Mouse (Mus musculus) cerebellum, postnatal 14 days (tissue): ENCODE data around the gene Gm20518.

Experiments used
- DNase-seq, 2 experiments: peaks; one replicate each; pipeline ENCODE4 v3.0.0; 2021; ENCODE audit warnings: mixed read lengths in 2 of 2

Gm20518 gene

GRCm38 (mm10) chr16:17804449-17804912, 87.0 kb downstream of the Gm20518 start:
- no peak for DNase-seq

GRCm38 (mm10) chr16:17803675-17804448, 87.6 kb downstream of the Gm20518 start:
- DNase-seq: no peak

DNA sequence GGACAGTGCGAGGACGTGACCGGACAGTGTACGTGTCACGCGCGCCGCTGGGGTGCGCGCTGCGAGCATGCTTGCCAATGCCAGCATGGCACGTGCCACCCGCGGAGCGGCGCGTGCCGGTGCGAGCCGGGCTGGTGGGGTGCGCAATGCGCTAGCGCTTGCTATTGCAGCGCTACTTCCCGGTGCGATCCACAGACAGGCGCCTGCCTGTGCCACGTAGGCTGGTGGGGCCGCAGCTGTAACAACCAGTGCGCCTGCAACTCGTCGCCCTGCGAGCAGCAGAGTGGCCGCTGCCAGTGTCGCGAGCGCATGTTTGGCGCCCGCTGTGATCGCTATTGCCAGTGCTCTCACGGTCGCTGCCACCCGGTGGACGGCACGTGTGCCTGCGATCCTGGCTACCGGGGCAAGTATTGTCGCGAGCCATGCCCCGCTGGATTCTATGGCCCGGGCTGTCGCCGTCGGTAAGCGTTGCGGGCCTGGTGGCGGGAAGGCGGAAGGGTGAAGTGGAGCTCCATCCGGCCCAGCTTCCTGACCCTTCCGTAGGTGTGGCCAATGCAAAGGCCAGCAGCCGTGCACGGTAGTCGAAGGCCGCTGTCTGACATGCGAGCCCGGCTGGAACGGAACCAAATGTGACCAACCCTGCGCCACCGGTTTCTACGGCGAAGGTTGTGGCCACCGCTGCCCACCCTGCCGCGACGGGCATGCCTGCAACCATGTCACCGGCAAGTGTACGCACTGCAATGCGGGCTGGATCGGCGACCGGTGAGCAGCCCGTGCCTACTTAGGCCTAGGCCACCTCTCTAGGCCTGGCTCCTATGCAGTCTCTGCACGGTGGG, 88.4 kb downstream of the Gm20518 start:
- peak; percentile 38 to 59 for DNase-seq

GRCm38 (mm10) chr16:17802456-17802838, 89.0 kb downstream of the Gm20518 start:
- DNase-seq: no peak

- peak in 1 of 2 experiments; percentile 39 for DNase-seq
Observed at GRCm38 (mm10) chr16:17801777-17802455, 89.6 kb downstream of the Gm20518 start.

GRCm38 (mm10) chr16:17799584-17799983, 91.9 kb downstream of the Gm20518 start:
- DNase-seq: no peak

DNA sequence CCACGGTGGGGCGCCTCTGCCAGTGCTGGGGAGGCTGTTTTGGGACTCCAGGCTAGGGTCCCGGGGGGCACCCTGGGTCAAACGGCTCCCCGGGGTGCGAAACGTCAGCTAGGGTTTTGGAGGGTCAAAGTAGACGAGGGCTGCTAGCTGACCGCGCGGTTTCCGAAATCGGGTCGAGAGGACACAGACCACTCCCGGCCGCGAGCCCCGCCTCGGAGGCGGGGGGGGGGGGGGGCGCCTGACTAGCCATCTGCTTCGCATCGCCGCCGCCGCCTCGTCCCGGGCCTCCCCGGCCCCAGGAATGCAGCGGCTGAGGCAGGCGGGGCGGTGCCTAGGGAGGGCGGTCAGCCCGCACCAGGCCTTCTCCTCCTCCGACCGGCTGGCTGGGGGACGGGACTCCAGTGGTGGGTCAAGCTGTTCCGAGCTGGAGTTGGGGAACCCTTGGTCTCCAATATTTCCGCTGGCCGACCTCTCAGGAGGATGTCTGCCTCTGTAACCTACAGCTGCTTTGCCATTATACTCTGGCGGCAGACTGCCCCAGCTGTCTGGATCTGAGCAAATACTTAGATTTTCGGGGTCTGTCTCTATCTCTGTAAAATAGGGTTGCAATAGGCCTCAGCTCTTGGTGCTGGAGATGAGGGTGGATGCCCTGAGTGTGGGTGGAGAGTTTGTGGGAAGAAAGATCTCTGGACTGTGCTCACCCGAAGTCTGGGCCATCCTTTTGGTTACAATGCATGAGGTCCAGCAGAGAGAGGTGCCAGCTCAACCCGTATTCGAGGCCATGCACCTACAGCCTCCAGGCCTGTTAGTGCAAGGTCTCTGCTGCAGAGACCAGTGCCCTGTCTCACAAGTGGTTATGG, 92.9 kb downstream of the Gm20518 start:
- DNase-seq: no peak

- DNase-seq: no peak
Observed at GRCm38 (mm10) chr16:17797812-17798311, 93.6 kb downstream of the Gm20518 start.

GRCm38 (mm10) chr16:17796971-17797811, 94.3 kb downstream of the Gm20518 start, which contains the start of gene Scarf2:
Gene Scarf2, plus strand, starts transcription at chr16:17797282.
- no peak for DNase-seq

- DNase-seq: no peak
Observed at GRCm38 (mm10) chr16:17796519-17796918, 95.0 kb downstream of the Gm20518 start.

GRCm38 (mm10) chr16:17795643-17796042, 95.8 kb downstream of the Gm20518 start:
- DNase-seq: no peak

DNA sequence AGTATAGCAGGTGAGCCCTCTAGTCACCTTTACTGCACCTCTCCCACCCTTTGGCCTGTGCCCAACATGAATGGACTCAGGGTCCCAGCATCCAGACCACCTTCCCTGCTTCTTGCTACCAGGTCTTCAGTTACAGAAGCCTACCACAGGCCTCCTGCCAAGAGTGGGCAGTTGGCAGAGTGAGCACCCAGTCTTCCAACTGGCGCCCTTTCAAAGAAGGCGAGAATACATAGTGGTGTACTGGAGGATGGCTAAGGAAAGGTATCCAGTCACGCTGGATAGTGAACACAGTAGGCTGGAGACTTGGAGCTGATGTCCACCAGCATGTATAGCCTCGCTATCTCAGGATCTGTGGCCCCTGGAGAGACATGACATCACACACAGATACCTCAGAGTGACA, 97.4 kb downstream of the Gm20518 start:
- peak; percentile 73 to 76 for DNase-seq

DNA sequence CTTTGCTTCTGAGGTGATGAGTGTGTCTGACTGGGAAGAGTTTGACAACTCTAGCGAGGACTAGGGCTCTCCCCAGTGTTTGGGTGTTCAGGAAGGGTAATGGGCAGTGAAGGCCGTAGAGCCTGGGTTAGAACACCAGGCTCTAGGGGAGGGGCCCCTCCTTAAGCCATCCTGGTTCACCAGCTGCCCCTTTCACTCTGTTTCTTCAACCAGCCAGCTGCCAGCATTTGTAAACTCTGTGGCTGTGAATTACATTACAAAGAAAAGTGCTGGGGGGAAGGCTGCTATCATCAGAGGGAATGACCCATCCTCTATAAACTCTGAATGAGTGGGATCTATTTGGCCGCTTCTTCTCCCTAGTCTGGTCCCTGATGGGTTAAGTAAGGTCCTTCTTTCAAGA, 98.7 kb downstream of the Gm20518 start:
- no peak for DNase-seq

DNA sequence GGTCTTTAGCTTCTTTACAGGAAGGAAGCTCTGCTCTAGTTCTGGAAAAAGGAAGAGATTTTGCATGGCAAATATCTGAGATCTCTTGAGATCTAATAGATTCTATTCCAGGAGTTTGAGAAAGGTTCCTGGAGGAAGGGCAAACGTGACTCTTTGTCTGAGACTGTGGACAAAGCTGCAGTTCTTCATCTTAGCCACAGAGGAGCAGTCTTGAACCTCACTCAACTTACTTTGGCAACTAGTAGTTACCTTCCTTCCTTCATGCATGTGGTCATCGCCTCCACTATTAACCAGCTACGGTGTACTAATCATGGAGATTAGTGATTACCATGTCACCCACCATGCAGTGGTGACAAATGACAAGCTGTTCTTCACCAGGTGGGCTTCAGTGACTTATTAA, 106.1 kb downstream of the Gm20518 start:
- DNase-seq: peak in 1 of 2 experiments; percentile 10
